Mouse (Mus musculus) adrenal gland, postnatal 25 days (tissue): ENCODE results near the gene Gm45521. TPM values are rescaled to one million over a fixed set of nuclear protein-coding genes. Genes with fewer than 3 reads are reported as not detected.

Experiments
- DNase-seq: peaks from one replicate; pipeline ENCODE4 v3.0.0; 2021; ENCODE audit warnings: mixed read lengths
- long read RNA-seq: library from polyadenylated mRNA; stranded (forward); transcript quantifications from one replicate; pipeline ENCODE4 v2.0.0, GENCODE M21; 2021
- total RNA-seq: library from RNA; stranded (reverse); gene quantifications from 2 replicates; pipeline ENCODE4 v1.2.3, GENCODE M21; 2021

Gene Gm45521
- not detected in 2 replicates for total RNA-seq
- long read RNA-seq = 0 reads

DNA sequence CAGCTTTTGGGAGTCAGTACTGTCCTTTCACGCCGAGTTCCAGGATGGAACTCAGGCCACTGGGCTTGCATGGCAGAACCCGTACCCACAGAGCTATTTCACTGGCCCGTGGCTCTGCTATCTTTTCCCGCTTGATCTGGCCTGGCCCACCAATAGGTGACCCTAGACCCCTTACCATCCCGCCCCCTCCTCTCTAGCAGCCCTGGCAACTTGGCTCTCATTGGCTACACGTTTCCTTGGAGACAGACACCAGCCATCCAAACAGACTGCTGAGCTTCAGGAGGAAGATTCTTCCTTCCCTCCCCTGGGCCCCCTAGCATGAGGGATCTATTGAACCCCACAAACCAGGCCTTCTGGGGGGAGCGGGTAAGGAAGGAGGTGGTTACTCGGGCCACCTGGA lies at the start of gene Gm45521:
TSS of gene Gm45521 (plus strand) at position 240 of the 400 bp plus-strand sequence.
- no peak for DNase-seq

GRCm38 (mm10) chr14:7909472-7909871 lies 47.6 kb upstream of the Gm45521 start:
- DNase-seq = no peak

DNA sequence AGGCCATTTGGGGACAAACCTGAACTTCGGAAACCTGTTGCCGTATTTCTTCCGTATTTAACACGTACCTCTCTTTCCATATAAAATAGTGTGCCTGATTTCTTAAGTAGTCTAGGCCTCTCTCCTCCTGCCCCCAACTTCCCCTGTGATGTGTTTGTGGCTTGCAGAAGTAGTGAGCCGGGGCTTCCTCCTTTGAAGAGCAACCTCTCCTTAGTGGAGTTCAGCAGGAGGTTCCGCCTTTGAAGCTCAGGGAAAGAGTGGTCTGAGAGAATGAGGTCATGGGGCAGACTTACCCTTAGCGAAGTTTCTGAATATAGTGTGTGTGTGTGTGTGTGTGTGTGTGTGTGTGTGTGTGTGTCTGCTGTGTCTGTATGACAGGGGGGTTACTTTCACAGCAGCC lies 43.2 kb upstream of the Gm45521 start:
- DNase-seq = no peak

DNA sequence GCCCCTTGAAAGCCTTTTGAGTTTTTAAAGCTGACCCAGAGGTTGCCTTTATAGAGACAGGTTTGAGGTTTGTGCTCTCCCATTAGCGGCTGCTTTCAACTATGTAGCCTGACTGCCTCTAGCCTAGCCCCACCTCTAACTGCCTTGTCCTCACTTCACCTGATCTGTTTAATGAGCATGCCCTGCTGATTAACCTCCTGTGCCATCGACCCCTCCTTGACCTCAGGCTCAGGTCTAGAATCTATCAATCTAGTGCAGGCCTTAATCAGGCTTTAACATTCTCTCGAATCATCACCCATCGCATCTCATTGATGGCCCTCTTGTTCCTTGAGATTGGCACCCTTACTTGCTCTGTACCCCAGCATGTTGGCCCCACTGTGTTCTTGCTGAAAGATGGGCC lies 42.6 kb upstream of the Gm45521 start:
- no peak for DNase-seq

GRCm38 (mm10) chr14:7918150-7918991 lies 38.7 kb upstream of the Gm45521 start:
- no peak for DNase-seq

- no peak for DNase-seq
These were observed 37.8 kb upstream of the Gm45521 start for GRCm38 (mm10) chr14:7919309-7919708.

DNA sequence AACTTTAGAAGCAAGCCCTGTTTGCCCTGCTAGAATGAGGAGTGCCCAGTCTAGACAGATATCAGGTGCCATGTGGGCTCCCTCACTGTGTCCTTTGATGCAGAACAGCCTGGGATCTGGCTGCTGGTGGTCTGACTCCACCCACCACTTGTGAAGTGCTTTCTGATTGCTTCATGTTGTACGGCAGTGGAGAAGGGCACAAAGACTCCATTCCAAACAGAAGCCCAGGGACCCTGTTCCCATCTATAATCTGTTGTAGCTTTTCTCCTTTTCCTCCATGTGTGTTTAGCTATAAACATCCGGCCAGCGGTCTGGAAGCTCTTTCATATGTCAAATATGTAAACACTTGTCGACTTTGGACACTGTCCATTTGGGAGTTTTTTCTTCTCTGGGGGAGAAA lies 37.2 kb upstream of the Gm45521 start:
- DNase-seq = no peak

GRCm38 (mm10) chr14:7921459-7921858 lies 35.6 kb upstream of the Gm45521 start:
- no peak for DNase-seq

DNA sequence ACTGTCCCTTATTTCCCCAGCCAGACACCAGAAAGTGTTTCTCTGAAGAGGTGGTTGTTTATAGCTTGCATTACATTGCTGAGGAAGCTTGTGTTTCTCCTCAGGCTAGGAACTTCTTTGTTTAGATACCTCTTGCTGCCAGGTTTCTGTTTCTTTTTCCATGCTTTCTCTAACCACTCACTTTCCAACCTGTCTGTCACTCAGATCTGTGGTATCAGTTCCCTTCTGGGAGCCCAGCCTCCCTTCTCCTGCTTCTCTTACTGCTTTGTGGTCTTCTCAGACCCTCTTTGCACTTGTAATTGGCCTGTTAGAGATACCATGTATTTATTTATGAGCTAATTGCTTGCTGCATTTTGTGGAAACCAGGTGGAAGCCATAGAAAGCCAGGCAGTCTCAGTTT lies 33.5 kb upstream of the Gm45521 start:
- no peak for DNase-seq

GRCm38 (mm10) chr14:7928362-7928761 lies 28.7 kb upstream of the Gm45521 start:
- DNase-seq = no peak

DNA sequence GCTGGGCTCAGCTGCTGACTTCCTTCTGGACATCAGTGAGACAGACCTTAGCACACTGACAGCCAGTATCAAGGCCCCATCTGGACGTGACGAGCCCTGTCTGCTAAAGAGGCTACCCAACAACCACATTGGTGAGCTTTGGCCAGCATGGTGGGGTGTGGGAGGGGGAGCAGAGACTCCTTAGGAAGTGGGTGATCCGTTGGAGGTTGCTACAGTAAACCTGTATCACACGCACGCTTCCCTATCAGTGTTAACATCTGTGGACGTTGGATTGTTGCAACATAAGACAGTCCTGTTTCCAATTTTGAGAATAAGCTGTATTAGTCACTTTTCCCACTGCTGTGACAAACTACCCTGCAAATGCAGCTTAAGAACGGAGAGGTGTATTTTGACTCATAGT lies 28.1 kb upstream of the Gm45521 start:
- no peak for DNase-seq

GRCm38 (mm10) chr14:7932151-7932550 lies 24.9 kb upstream of the Gm45521 start:
- DNase-seq = no peak

- DNase-seq = no peak
These were observed 22.9 kb upstream of the Gm45521 start for GRCm38 (mm10) chr14:7934166-7934565.

DNA sequence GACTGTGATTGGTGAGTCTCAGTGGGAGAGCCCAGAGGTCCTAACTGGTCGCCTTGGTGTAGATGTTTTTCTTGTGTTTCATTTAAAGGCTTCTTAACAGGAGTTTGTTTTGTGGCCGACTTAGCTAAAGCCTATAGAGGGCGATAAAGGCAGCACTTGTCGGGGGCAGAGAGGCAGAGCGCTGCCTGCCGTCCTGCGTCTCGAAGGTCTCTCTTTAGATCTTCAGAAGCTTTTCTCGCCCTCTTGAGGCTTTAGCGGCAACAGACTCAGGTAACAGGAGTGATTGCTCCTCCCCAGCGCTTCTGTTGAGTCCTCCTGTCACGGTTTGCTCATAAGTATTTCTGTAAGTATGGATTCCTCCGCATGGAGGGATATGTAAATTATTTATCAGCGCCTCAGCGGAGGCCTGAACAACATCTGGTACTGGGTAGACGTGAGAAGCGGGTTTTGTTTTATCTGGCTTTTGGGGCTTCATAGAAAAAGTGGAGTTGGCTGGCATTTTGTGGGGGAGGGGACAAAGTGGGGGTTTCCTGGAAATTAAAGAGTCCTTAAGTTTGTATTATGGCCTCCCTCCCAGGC lies 19.9 kb upstream of the Gm45521 start:
- DNase-seq = no peak

GRCm38 (mm10) chr14:7938809-7939784 lies 18.0 kb upstream of the Gm45521 start:
- no peak for DNase-seq

DNA sequence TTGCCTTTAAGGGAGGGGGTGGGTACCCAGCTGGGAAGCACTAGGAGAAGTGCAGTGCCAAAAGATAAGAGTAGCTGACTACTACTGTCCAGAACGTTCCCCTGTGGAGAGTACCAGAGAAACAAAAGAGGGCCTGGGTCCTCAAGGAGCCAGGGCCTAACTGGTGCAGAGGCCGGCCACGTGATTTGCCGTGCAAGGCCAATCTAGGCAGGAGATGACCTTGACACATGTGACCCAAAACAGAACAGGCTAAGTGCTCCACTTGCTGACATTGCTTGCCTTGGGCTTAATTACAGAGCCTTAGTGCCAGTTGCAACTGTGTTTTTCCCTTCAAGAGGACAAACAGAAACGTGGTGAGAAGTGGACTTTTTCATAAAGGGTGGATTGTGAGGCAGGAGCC lies 15.7 kb upstream of the Gm45521 start:
- no peak for DNase-seq

GRCm38 (mm10) chr14:7943101-7943800 lies 13.8 kb upstream of the Gm45521 start:
- peak; percentile 64 for DNase-seq

- DNase-seq = peak; percentile 37
These were observed 13.3 kb upstream of the Gm45521 start for GRCm38 (mm10) chr14:7943801-7944135.

DNA sequence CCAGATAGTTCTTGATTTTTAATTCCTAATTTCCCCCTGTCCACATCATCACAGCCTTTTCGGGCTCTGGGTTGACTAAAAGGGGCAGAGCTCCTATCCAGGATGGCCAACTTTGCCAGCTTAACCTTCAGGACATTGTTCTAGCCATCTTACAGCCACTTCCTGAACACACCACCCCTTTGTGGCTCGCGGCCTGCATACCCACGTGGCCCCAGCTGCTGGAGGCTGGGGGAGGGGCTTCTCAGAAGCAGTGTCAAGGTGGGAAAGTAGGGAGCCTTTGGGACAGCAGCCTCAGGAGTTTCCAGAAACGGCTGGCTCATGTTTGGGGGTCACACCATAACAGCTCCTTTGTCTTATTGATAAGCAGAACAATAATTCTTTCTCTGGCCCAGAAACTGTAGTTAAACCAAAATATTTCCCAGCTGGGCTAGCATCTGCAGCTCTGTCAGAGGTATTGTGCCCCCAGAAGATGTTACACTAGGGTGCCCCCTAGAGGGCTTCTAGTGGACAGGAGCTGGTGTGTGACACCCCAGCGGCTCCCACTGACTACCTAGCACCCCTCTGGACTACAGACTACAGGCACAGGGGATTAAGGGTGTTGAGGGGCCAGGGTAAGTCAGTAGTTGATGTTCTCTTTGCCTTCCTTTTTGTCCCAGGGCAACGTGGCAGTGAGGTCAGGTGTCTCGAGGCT lies 12.6 kb upstream of the Gm45521 start:
- DNase-seq = no peak

DNA sequence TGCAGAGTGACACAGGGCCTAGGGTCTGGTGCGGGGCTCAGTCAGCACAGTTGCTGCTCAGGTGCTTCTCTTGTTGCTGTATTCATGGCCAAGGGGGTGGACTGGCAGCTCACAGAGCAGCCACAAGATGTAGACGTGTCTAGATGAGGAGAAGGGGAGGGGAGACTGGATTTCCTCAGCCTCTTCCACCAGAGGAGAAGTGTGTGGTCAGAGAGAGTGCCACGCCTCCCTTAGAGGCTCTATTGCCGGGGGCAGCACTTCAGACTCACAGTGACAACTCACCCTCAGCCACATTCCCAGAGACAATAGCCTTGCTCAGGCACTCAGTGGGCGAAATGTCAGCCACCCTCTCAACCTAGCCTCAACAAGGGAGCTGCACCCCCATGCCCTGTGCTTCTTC lies 11.8 kb upstream of the Gm45521 start:
- DNase-seq = no peak

DNA sequence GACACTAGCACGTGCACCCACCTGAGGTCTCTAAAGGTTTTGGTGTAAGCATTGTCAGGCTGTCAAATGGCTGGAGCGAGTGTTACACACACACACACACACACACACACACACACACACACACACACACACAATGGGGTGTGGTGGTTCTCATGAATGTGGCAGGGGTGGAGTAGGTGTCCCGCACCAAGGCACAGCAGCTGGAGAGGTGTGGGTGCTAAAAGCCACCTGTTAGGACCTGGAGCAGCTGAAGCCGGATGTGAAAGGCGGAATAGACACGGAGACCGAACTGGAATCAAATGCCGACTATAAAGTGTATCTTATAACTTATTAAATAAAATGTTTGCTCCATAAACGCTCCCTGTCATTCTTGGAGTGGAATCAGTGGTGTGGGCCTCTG lies 5.9 kb upstream of the Gm45521 start:
- DNase-seq = no peak
